Mouse (Mus musculus) cerebral cortex, adult 2 months (tissue): ENCODE results near the gene B3galt4.

Source experiments
- WGBS: fragments of 180-500 bp; shearing (Covaris S2); methylation state at CpG from one replicate; pipeline ENCODE4 v1.1.7; 2018; 5-methylcytosine and 5-hydroxymethylcytosine counted together

B3galt4 gene

GRCm38 (mm10) chr17:33904835-33905234 lies 46.5 kb downstream of the B3galt4 start, which contains the start of gene Platr17:
TSS of gene Platr17 (plus strand) at chr17:33905135.
- 57% methylated on average over 3 of the region's 4 CpGs for WGBS

- WGBS, result 71% methylated on average over 6 of the region's 6 CpGs
Observed at GRCm38 (mm10) chr17:33903911-33904651, 47.2 kb downstream of the B3galt4 start.

GRCm38 (mm10) chr17:33902491-33902890 lies 48.8 kb downstream of the B3galt4 start:
- WGBS, result 77% methylated on average over 7 of the region's 7 CpGs

- WGBS, result 70% methylated on average over 4 of the region's 4 CpGs
Observed at GRCm38 (mm10) chr17:33902079-33902478, 49.2 kb downstream of the B3galt4 start.

- 75% methylated on average over 4 of the region's 4 CpGs for WGBS
Observed at GRCm38 (mm10) chr17:33901653-33902052, 49.6 kb downstream of the B3galt4 start.

GRCm38 (mm10) chr17:33900989-33901314 lies 50.3 kb downstream of the B3galt4 start:
- 95% methylated on average over 4 of the region's 4 CpGs for WGBS

GRCm38 (mm10) chr17:33900281-33900988 lies 50.9 kb downstream of the B3galt4 start:
- 70% methylated on average over 7 of the region's 7 CpGs for WGBS
